Mouse (Mus musculus): Measurements from ENCODE around the gene Ahnak.
"Not testable (repeated sequence)": the region's sequence is repeated elsewhere in the genome, so short reads cannot be mapped to it uniquely, and the experiment has no call there.

Ahnak gene

DNA sequence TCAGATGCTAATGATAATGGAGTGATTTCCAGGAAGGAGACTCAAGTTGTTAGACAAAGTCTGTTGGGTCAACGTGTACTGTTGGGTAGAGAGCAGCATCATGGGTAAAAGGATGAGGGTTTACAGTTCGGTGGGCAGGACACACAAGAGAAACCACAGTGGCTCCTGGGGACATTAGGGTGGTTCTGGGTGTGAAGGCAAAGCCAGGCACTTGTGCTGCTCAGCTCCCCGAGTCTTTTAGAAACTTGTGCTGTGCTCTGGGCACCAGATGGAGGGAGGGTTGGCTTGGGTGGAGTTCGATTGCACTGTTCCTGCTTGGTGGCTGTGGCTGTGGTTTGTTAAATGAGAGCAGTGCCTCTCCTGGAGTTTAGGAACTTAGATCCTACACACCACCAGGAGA is 114.9 kb downstream of the Ahnak start:
- DNase-seq, result no peak

- DNase-seq, result no peak
Observed at GRCm38 (mm10) chr19:9105101-9105685, 116.1 kb downstream of the Ahnak start.

GRCm38 (mm10) chr19:9106096-9106495 is 117.0 kb downstream of the Ahnak start:
- no peak for DNase-seq

DNA sequence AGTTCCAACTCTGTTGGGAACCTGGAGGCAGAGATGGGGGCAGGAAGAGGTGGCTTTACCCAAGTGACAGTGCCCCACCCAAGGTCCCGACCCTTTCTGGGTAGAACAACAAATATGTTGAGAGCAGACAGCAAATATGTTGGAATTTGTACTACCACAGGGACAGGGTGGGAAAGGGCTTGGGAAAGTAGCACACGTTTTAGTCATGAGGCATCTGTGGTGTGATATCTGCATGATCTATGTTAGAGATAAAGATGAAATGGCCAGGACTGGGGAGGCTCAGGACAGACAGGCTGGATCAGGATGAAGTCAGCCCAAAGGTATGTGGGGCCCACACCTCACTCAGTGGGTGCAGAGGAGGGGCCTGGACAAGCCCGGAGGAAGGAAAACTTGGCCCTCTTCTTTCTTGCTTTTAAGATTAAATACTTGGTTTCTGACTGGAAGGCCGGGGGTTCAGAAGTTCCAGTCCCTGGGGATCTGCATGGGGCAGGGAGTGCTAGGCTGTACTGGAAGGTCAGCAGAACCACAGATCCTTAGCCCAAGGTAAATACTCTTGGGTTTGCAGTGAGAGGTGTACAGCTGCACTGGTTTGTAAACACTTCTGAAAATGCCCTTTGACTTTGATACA is 117.8 kb downstream of the Ahnak start:
- DNase-seq, result no peak

DNA sequence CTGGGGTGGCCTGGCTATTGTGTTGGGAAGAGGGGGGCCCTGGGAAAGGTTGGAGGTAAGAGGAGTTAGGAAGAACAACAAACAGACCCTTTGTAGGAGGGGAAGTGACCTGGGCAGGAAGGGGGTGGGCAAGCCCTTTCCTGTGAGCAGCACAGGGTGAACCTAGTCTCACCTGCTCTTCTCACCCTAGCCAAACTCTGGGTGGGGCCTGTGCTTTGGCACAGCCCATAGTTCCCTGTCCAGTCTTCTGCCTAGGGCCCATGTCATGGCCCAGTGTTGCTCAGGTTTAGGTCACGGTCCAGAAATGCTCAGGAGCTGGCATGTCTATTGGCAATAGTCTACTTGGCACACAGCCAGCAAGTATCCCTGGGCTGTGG is 118.3 kb downstream of the Ahnak start:
- DNase-seq, result no peak

- DNase-seq, result no peak
Observed at GRCm38 (mm10) chr19:9108536-9108935, 119.5 kb downstream of the Ahnak start.

- DNase-seq, result peak; percentile 41
Observed at GRCm38 (mm10) chr19:9110182-9110869, 121.2 kb downstream of the Ahnak start.

DNA sequence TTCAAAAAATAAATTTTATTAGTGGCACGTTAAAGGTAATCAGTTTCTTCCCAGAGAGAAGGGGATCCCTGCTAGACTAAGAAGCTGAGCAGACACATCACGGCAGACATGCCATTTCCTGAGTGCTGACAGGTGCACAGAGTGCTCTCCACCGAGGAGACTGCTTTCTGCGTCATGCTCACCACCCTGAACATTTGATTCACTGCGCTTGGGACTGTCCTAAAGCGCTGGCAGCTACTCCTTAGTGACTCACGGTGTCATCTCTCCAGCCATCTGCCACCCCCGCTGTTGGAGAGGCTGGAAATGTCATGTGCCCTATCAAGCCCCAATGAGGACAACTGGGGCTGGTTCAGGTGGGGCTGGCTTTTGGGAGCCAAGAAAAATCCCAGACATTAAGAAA is 123.0 kb downstream of the Ahnak start:
- DNase-seq, result no peak

DNA sequence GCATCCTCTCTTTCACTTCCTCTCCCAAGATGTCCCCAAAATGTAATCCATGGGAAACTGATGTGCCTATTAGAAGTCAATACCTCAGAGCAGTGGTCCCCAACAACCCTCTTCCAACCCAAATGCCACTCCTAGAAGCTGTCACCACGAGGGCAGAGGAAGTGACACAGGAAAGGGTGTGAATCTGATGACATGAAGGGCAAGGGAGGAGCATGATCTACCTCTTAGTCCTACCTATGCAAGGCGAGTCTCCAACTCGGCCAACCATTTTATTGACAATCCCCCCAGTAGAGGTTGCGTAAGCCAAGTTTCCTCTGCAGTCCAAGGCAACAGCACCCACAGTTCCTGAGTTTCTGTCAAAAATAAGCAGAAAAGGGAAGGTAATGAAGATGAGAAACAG is 127.2 kb downstream of the Ahnak start:
- DNase-seq, result no peak

DNA sequence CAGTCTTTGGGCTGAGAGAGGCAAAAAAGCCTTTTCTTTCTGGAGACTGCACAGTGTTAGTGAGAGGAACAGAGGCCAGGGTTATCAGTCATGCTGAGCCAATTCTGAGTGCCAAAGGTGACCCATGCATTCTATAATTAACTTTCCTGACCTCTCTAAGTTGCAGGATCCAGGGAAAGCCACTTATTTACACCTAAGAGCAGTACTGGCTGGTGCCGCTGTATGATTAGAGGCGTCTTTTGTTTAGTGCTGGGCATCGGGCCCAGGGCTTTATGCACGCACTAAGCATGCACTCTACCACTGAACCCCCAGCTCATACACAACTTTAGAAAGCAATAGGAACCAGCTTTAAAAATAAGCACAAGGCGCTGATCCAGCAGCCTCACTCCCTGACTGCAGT is 128.2 kb downstream of the Ahnak start:
- no peak for DNase-seq

- no peak for DNase-seq
Observed at GRCm38 (mm10) chr19:9119655-9120425, 130.8 kb downstream of the Ahnak start.

- no peak for DNase-seq
Observed at GRCm38 (mm10) chr19:9122390-9122789, 133.3 kb downstream of the Ahnak start.

- not testable (repeated sequence) for DNase-seq
Observed at GRCm38 (mm10) chr19:9123986-9124385, 134.9 kb downstream of the Ahnak start.

Data from thymus, postnatal 25 days (tissue).